Mouse (Mus musculus) CD4-positive naive resting alpha-beta T cell, adult 57 days (primary cell): ENCODE results near the gene Wfdc21. TPM values are rescaled to one million over a fixed set of nuclear protein-coding genes. Genes with fewer than 3 reads are reported as not detected.

Source experiments
- total RNA-seq: library from RNA; stranded (reverse); gene quantifications from one replicate; pipeline ENCODE4 v1.2.4, GENCODE M21; 2023

Wfdc21 gene
- not detected for total RNA-seq

GRCm38 (mm10) chr11:83746681-83747080 lies at the start of gene Wfdc21:
Gene Wfdc21 (plus strand): TSS chr11:83746940.

GRCm38 (mm10) chr11:83703705-83704104 lies 43.0 kb upstream of the Wfdc21 start, which contains the start of gene Wfdc17:
Gene Wfdc17 (plus strand): TSS chr11:83703991.

GRCm38 (mm10) chr11:83708715-83709114 lies 38.0 kb upstream of the Wfdc21 start, which contains the start of gene Wfdc18:
Gene Wfdc18 (plus strand): TSS chr11:83709015.

GRCm38 (mm10) chr11:83753581-83754181 lies 6.9 kb downstream of the Wfdc21 start, which contains the start of gene Heatr6:
Gene Heatr6 (plus strand): TSS chr11:83753696.

Other genes starting within 250 kb of the Wfdc21 start
- gene Heatr9, start 224.8 kb upstream of the Wfdc21 start, total RNA-seq = 0.62 TPM
- 55.9 TPM for gene Ccl5, start 216.4 kb upstream of the Wfdc21 start, total RNA-seq
- gene Ccl9, start 168.3 kb upstream of the Wfdc21 start, total RNA-seq = not detected
- gene Ccl6, start 153.9 kb upstream of the Wfdc21 start, total RNA-seq = 7.0 TPM
- gene Rpl9-ps1, start 101.3 kb upstream of the Wfdc21 start, total RNA-seq = not detected
- gene Ccl3, start 97.6 kb upstream of the Wfdc21 start, total RNA-seq = 6.0 TPM
- 9.0 TPM for gene Ccl4, start 84.4 kb upstream of the Wfdc21 start, total RNA-seq
- gene Wfdc17, start 42.9 kb upstream of the Wfdc21 start, total RNA-seq = not detected
- not detected for gene Wfdc18, start 37.9 kb upstream of the Wfdc21 start, total RNA-seq
- 29.7 TPM for gene Heatr6, start 6.8 kb downstream of the Wfdc21 start, total RNA-seq
- gene Hnf1b, start 103.1 kb downstream of the Wfdc21 start, total RNA-seq = not detected
- gene Ddx52, start 195.1 kb downstream of the Wfdc21 start, total RNA-seq = 34.6 TPM
- 78.5 TPM for gene Synrg, start 217.5 kb downstream of the Wfdc21 start, total RNA-seq